Mouse (Mus musculus) embryonic fibroblast, embryonic 13.5 days (primary cell): Measurements from ENCODE around the gene C1ql3.

Experiments used
- CTCF ChIP-seq: IDR thresholded peaks from 2 replicates; pipeline ENCODE4 v1.5.1; 2011; ENCODE audit warnings: mild to moderate bottlenecking, control low read depth, low read length, moderate library complexity, borderline replicate concordance; ENCODE audit not compliant: insufficient read depth
- POLR2A ChIP-seq: IDR thresholded peaks from 2 replicates; pipeline ENCODE4 v1.6.1; 2011; ENCODE audit warnings: low read depth, mild to moderate bottlenecking, control low read depth, low read length, moderate library complexity

GRCm38 (mm10) chr2:12978771-12979170 is 32.8 kb downstream of the C1ql3 start:
- TF ChIP-seq CTCF = no peak
- no peak for TF ChIP-seq POLR2A
